Mouse (Mus musculus): ENCODE data around the gene Gm17654. TPM values are rescaled to one million over a fixed set of nuclear protein-coding genes. Genes with fewer than 3 reads are reported as not detected.
"Not testable (repeated sequence)": the region's sequence is repeated elsewhere in the genome, so short reads cannot be mapped to it uniquely, and the experiment has no call there.

The Gm17654 gene
- not detected in 2 replicates for polyA plus RNA-seq (2012; ENCODE audit: insufficient read depth, low replicate concordance)

DNA sequence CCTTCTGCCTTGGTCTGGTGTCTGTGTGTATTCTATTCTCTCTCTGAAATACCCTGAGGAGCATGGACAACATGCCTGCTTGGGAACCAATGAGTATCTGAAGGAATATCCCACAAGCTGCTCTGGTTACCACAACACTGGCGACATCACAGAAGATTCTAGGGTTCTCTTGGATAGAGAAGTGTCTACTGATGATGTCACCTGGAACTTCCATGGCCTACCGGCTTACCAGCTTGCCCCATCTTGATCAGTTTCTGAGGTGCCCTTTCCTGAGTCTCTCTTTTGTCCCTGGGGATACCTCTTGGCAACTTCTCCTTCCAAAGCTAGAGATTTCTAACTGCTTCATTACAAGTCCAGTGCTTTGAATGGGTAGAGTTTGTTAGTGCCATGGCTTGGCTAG is at the start of gene Gm17654:
Gene Gm17654, minus strand, starts transcription at position 101 of the 400 bp plus-strand sequence.
- H3K9me3 ChIP-seq; H3K4me1 ChIP-seq; H3K36me3 ChIP-seq (replicated peaks; ENCODE audit: low read length); H3K27me3 ChIP-seq (replicated peaks); H3K4me3 ChIP-seq (replicated peaks): not testable (repeated sequence)

DNA sequence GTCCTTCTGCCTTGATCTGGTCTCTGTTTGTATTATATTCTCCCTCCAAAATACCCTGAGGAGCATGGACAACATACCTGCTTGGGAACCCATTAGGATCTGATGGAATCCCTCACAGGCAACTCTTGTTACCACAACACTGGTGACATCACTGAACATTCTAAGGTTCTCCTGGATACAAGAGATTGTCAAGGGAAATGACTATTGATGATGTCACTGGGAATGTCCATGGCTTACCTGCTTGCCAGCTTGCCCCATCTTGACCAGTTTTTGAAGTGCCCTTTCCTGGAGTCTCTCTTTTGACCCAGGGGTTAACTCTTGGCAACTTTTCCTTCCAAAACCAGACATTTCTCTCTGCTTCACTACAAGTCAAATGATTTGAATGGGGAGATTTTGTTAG is 29.0 kb upstream of the Gm17654 start, which contains the start of gene Gm10375:
Gene Gm10375, minus strand, starts transcription at position 101 of the 400 bp plus-strand sequence.
- not testable (repeated sequence) for H3K4me1 ChIP-seq; H3K4me3 ChIP-seq (replicated peaks); H3K9me3 ChIP-seq; H3K36me3 ChIP-seq (replicated peaks; ENCODE audit: low read length); H3K27me3 ChIP-seq (replicated peaks)

- not testable (repeated sequence) for H3K4me1 ChIP-seq; H3K4me3 ChIP-seq (replicated peaks); H3K9me3 ChIP-seq; H3K36me3 ChIP-seq (replicated peaks; ENCODE audit: low read length); H3K27me3 ChIP-seq (replicated peaks)
Observed at GRCm38 (mm10) chr14:43577969-43578368, 977 bp downstream of the Gm17654 start.

DNA sequence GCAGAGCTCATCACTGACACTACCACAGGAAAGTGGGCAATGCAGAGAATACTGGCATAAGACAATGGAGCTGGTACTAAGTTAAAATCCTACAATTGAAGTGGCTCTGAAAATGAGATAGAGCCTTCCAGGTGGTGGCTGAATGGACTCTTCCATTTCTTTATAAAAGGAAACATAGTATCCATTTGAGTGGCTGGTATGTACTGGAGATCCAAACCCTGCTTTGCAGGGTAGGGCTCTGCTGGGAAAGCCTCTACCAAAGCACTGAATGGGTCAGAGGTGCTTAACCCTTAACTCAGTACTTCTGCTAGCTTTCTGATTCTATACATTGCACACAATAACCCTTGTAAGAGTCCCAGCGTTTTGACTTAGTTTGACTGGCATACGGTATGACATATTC is 26.7 kb downstream of the Gm17654 start:
- not testable (repeated sequence) for H3K9me3 ChIP-seq; H3K4me1 ChIP-seq; H3K36me3 ChIP-seq (replicated peaks; ENCODE audit: low read length); H3K4me3 ChIP-seq (replicated peaks); H3K27me3 ChIP-seq (replicated peaks)

- not testable (repeated sequence) for H3K27me3 ChIP-seq (replicated peaks); H3K9me3 ChIP-seq; H3K4me1 ChIP-seq; H3K4me3 ChIP-seq (replicated peaks); H3K36me3 ChIP-seq (replicated peaks; ENCODE audit: low read length)
Observed at GRCm38 (mm10) chr14:43546281-43546680, 32.7 kb downstream of the Gm17654 start.

DNA sequence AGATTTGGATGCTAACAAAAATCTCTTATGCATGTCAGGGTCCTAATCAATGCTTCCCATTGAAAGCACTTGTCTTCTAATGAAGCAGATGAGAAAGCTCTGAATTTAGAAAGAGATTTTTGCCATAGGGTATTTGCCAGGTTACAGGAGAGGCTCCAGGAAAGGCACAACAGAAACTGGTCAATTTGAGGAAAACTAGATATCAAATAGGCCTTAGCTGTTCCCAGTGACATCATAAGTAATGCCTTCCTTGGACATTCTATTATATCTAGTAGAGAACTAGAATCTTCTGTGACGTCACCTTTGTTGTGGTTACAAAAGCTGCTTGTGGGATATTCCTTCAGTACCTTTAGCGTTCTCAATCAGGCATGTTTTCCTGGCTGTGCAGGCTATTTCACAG is 35.7 kb downstream of the Gm17654 start, which contains the start of gene Gm5799:
Gene Gm5799, plus strand, starts transcription at position 301 of the 400 bp plus-strand sequence.
- not testable (repeated sequence) for H3K36me3 ChIP-seq (replicated peaks; ENCODE audit: low read length); H3K4me3 ChIP-seq (replicated peaks); H3K27me3 ChIP-seq (replicated peaks); H3K9me3 ChIP-seq; H3K4me1 ChIP-seq

GRCm38 (mm10) chr14:43538144-43538543 is 40.8 kb downstream of the Gm17654 start:
- not testable (repeated sequence) for H3K36me3 ChIP-seq (replicated peaks; ENCODE audit: low read length); H3K9me3 ChIP-seq; H3K4me1 ChIP-seq; H3K27me3 ChIP-seq (replicated peaks); H3K4me3 ChIP-seq (replicated peaks)

- H3K4me3 ChIP-seq (replicated peaks); H3K36me3 ChIP-seq (replicated peaks; ENCODE audit: low read length); H3K4me1 ChIP-seq; H3K27me3 ChIP-seq (replicated peaks); H3K9me3 ChIP-seq: not testable (repeated sequence)
Observed at GRCm38 (mm10) chr14:43532387-43532786, 46.6 kb downstream of the Gm17654 start.

DNA sequence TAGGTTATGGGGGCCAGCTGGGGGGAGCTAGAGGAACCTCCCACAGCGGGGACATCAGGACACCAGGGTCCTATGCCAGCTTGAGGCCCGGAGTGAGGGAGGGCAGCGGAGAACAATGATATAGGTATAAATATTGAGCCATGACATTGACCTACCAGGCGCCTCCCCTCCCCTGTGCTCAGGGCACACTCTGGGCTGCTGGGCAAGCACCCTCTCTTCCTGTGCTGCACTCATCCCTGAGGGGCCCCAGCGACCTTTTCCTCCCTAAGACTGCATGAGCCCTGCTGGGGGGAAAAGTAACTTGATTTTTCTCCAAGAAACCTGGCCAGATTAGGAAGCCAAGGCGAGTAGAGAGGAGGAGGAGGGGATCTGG is 46.9 kb downstream of the Gm17654 start:
- H3K4me1 ChIP-seq; H3K36me3 ChIP-seq (replicated peaks; ENCODE audit: low read length); H3K27me3 ChIP-seq (replicated peaks); H3K9me3 ChIP-seq; H3K4me3 ChIP-seq (replicated peaks): not testable (repeated sequence)

DNA sequence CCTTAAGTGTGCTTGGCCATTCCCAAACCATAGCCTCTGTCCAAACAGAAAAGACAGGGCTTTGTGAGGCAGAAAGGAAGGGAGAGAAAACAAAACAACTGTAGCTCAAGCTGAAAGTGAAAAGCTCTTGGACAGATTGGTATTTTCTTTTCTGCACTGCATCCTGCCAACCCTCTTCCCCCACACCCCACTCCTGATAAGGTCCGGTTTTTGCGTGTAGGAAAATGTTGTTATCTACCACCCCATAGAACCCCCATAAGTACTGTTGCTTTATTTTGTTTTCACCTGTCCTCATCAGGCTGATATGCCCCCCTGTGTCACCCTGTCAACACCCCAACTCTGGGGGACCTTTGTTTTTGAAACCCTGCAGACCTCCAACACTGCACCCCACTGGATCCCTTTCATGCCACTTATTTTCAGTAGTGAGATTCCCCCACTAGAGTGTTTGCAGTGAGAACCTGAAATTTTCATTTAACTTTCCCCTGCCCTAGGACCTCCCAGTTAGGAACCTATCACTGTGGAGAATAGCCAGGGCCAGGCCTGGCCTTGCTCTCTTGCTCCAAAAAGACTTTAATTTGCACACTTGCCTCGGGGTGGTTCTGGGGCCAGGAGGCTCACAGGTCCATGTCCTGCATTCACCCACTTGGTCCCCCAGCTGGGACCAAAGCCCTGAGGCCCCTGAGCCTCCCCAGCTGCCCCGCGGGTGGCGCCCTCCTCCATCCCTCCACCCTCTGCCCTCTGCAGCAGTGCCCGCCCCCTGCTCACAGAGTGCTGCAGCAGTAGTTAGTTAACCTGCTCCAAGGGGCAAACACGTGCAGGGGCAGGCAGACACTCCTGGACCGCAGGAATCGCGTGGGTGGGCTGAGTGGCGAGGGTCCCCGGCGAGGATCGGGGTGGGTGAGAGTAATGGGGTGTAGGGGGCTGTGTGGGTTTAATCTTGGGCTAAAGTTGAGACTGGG is 47.6 kb downstream of the Gm17654 start:
- not testable (repeated sequence) for H3K36me3 ChIP-seq (replicated peaks; ENCODE audit: low read length); H3K4me3 ChIP-seq (replicated peaks)

More for the DNA sequence above, 47.6 kb downstream of the Gm17654 start:
- H3K9me3 ChIP-seq; H3K4me1 ChIP-seq; H3K27me3 ChIP-seq (replicated peaks): not testable (repeated sequence)

Other genes with a start within 250 kb of the Gm17654 start
- gene 1700001F09Rik, start 231.3 kb downstream of the Gm17654 start, polyA plus RNA-seq (2012; ENCODE audit: insufficient read depth, low replicate concordance), result not detected in 2 replicates
- gene Gm8138, start 162.8 kb downstream of the Gm17654 start, polyA plus RNA-seq (2012; ENCODE audit: insufficient read depth, low replicate concordance), result not detected in 2 replicates
- not detected in 2 replicates for gene Gm5799, start 35.6 kb downstream of the Gm17654 start, polyA plus RNA-seq (2012; ENCODE audit: insufficient read depth, low replicate concordance)
- gene Gm10375, start 28.9 kb upstream of the Gm17654 start, polyA plus RNA-seq (2012; ENCODE audit: insufficient read depth, low replicate concordance), result not detected in 2 replicates
- gene Gm8165, start 98.1 kb upstream of the Gm17654 start, polyA plus RNA-seq (2012; ENCODE audit: insufficient read depth, low replicate concordance), result not detected in 2 replicates
- 0.16 TPM in 1 of 2 replicates, not detected in the other for gene Gm7324, start 118.7 kb upstream of the Gm17654 start, polyA plus RNA-seq (2012; ENCODE audit: insufficient read depth, low replicate concordance)
- not detected in 2 replicates for gene Gm16506, start 148.3 kb upstream of the Gm17654 start, polyA plus RNA-seq (2012; ENCODE audit: insufficient read depth, low replicate concordance)
- not detected in 2 replicates for gene Gm6526, start 168.7 kb upstream of the Gm17654 start, polyA plus RNA-seq (2012; ENCODE audit: insufficient read depth, low replicate concordance)
- gene Gm8180, start 205.6 kb upstream of the Gm17654 start, polyA plus RNA-seq (2012; ENCODE audit: insufficient read depth, low replicate concordance), result not detected in 2 replicates

Measured in megakaryocyte, embryonic 14.5 days (primary cell).